Mouse (Mus musculus): ENCODE measurements at regions not wholly inside any gene's neighbourhood (a gene's known extent, or its start where the extent isn't known, plus 50 kb on each side); places are given as distances from the start of the nearest gene placed in this dataset.
"Not testable (repeated sequence)": the region's sequence is repeated elsewhere in the genome, so short reads cannot be mapped to it uniquely, and the experiment has no call there.

- no peaks in the 10 kb centered on the region for H3K4me1 ChIP-seq (ENCODE audit: control insufficient read depth, insufficient read depth, low read length)
- H3K27ac ChIP-seq (replicated peaks; ENCODE audit: insufficient read depth, low read depth, low read length), result no peak overlapping the region
- H3K4me3 ChIP-seq (ENCODE audit: insufficient read depth, low read depth, low read length), result no peak overlapping the region
- DNase-seq (ENCODE audit: extremely low read depth, low read depth, low spot score), result no peak
- H3K9ac ChIP-seq (ENCODE audit: low read depth, low read length), result no peak overlapping the region
- no peaks in the 10 kb centered on the region for H3K27me3 ChIP-seq (ENCODE audit: control insufficient read depth, insufficient read depth, low read length)
- H3K79me2 ChIP-seq (ENCODE audit: control insufficient read depth, insufficient read depth, low read length), result no peaks in the 10 kb centered on the region
- no peaks in the 10 kb centered on the region for H3K36me3 ChIP-seq (ENCODE audit: control insufficient read depth, insufficient read depth, low read length)
- no peak for TF ChIP-seq POLR2A (IDR thresholded peaks at IDR 0.05; ENCODE audit: extremely low read depth, insufficient read depth, low read length)
- TF ChIP-seq CTCF (IDR thresholded peaks at IDR 0.05; ENCODE audit: low read depth, low read length), result no peak
Measured at GRCm38 (mm10) chr3:21678734-21679133, 397.7 kb upstream of the Tbl1xr1 start.

- WGBS, result 74% methylated on average over 1 of the region's 1 CpGs
- not testable (repeated sequence) for DNase-seq (ENCODE audit: extremely low read depth, low read depth, low spot score); H3K4me3 ChIP-seq (ENCODE audit: insufficient read depth, low read depth, low read length); H3K79me2 ChIP-seq (ENCODE audit: control insufficient read depth, insufficient read depth, low read length); H3K4me1 ChIP-seq (ENCODE audit: control insufficient read depth, insufficient read depth, low read length); H3K36me3 ChIP-seq (ENCODE audit: control insufficient read depth, insufficient read depth, low read length); H3K27me3 ChIP-seq (ENCODE audit: control insufficient read depth, insufficient read depth, low read length); H3K27ac ChIP-seq (replicated peaks; ENCODE audit: insufficient read depth, low read depth, low read length); H3K9ac ChIP-seq (ENCODE audit: low read depth, low read length)
Measured at GRCm38 (mm10) chr3:21697980-21698672, 378.3 kb upstream of the Tbl1xr1 start.

- Histone ChIP-seq H3K36me3 (ENCODE audit: control insufficient read depth, insufficient read depth, low read length) (no peaks in the 10 kb centered on the region), H3K79me2 (ENCODE audit: control insufficient read depth, insufficient read depth, low read length) (no peaks in the 10 kb centered on the region), H3K4me3 (ENCODE audit: insufficient read depth, low read depth, low read length) (no peak overlapping the region), H3K9ac (ENCODE audit: low read depth, low read length) (no peak overlapping the region), H3K4me1 (ENCODE audit: control insufficient read depth, insufficient read depth, low read length) (no peaks in the 10 kb centered on the region), H3K27ac (replicated peaks; ENCODE audit: insufficient read depth, low read depth, low read length) (no peak overlapping the region), H3K27me3 (ENCODE audit: control insufficient read depth, insufficient read depth, low read length) (no peaks in the 10 kb centered on the region)
- TF ChIP-seq CTCF (IDR thresholded peaks at IDR 0.05; ENCODE audit: low read depth, low read length) (no peak), POLR2A (IDR thresholded peaks at IDR 0.05; ENCODE audit: extremely low read depth, insufficient read depth, low read length) (no peak)
- no peak for DNase-seq (ENCODE audit: extremely low read depth, low read depth, low spot score)
- WGBS, result 100% methylated on average over 1 of the region's 1 CpGs
Measured at GRCm38 (mm10) chr3:21699526-21699925, 376.9 kb upstream of the Tbl1xr1 start.

GRCm38 (mm10) chr3:21700326-21700725 lies 376.1 kb upstream of the Tbl1xr1 start:
- Histone ChIP-seq H3K79me2 (ENCODE audit: control insufficient read depth, insufficient read depth, low read length) (no peaks in the 10 kb centered on the region), H3K36me3 (ENCODE audit: control insufficient read depth, insufficient read depth, low read length) (no peaks in the 10 kb centered on the region), H3K9ac (ENCODE audit: low read depth, low read length) (no peak overlapping the region), H3K4me1 (ENCODE audit: control insufficient read depth, insufficient read depth, low read length) (no peaks in the 10 kb centered on the region), H3K27ac (replicated peaks; ENCODE audit: insufficient read depth, low read depth, low read length) (no peak overlapping the region), H3K4me3 (ENCODE audit: insufficient read depth, low read depth, low read length) (no peak overlapping the region), H3K27me3 (ENCODE audit: control insufficient read depth, insufficient read depth, low read length) (no peaks in the 10 kb centered on the region)
- WGBS, result 96% methylated on average over 1 of the region's 1 CpGs
- no peak for DNase-seq (ENCODE audit: extremely low read depth, low read depth, low spot score)
- TF ChIP-seq CTCF (IDR thresholded peaks at IDR 0.05; ENCODE audit: low read depth, low read length) (no peak), POLR2A (IDR thresholded peaks at IDR 0.05; ENCODE audit: extremely low read depth, insufficient read depth, low read length) (no peak)

GRCm38 (mm10) chr3:21726747-21727505 lies 349.5 kb upstream of the Tbl1xr1 start:
- TF ChIP-seq CTCF (IDR thresholded peaks at IDR 0.05; ENCODE audit: low read depth, low read length) (no peak), POLR2A (IDR thresholded peaks at IDR 0.05; ENCODE audit: extremely low read depth, insufficient read depth, low read length) (no peak)

GRCm38 (mm10) chr3:21728019-21728418 lies 348.4 kb upstream of the Tbl1xr1 start:
- WGBS, result 82% methylated on average over 4 of the region's 4 CpGs
- no peaks in the 10 kb centered on the region for H3K79me2 ChIP-seq (ENCODE audit: control insufficient read depth, insufficient read depth, low read length)
- no peaks in the 10 kb centered on the region for H3K4me1 ChIP-seq (ENCODE audit: control insufficient read depth, insufficient read depth, low read length)
- H3K4me3 ChIP-seq (ENCODE audit: insufficient read depth, low read depth, low read length), result no peak overlapping the region
- no peaks in the 10 kb centered on the region for H3K27me3 ChIP-seq (ENCODE audit: control insufficient read depth, insufficient read depth, low read length)
- no peak for DNase-seq (ENCODE audit: extremely low read depth, low read depth, low spot score)
- no peak overlapping the region for H3K27ac ChIP-seq (replicated peaks; ENCODE audit: insufficient read depth, low read depth, low read length)
- H3K36me3 ChIP-seq (ENCODE audit: control insufficient read depth, insufficient read depth, low read length), result no peaks in the 10 kb centered on the region
- TF ChIP-seq POLR2A (IDR thresholded peaks at IDR 0.05; ENCODE audit: extremely low read depth, insufficient read depth, low read length) (no peak), CTCF (IDR thresholded peaks at IDR 0.05; ENCODE audit: low read depth, low read length) (no peak)
- H3K9ac ChIP-seq (ENCODE audit: low read depth, low read length), result no peak overlapping the region

More at GRCm38 (mm10) chr3:21726747-21727505, 349.5 kb upstream of the Tbl1xr1 start:
- WGBS, result 91% methylated on average over 4 of the region's 4 CpGs
- Histone ChIP-seq H3K9ac (ENCODE audit: low read depth, low read length) (no peak overlapping the region), H3K27ac (replicated peaks; ENCODE audit: insufficient read depth, low read depth, low read length) (no peak overlapping the region), H3K4me3 (ENCODE audit: insufficient read depth, low read depth, low read length) (no peak overlapping the region), H3K36me3 (ENCODE audit: control insufficient read depth, insufficient read depth, low read length) (no peaks in the 10 kb centered on the region), H3K79me2 (ENCODE audit: control insufficient read depth, insufficient read depth, low read length) (no peaks in the 10 kb centered on the region), H3K27me3 (ENCODE audit: control insufficient read depth, insufficient read depth, low read length) (no peaks in the 10 kb centered on the region), H3K4me1 (ENCODE audit: control insufficient read depth, insufficient read depth, low read length) (no peaks in the 10 kb centered on the region)
- no peak for DNase-seq (ENCODE audit: extremely low read depth, low read depth, low spot score)
